Mouse (Mus musculus) CD4-positive, CD25-positive, alpha-beta regulatory T cell, adult 2 months (primary cell): ENCODE results near the gene Nsun2.
"Not testable (repeated sequence)": the region's sequence is repeated elsewhere in the genome, so short reads cannot be mapped to it uniquely, and the experiment has no call there.

Source experiments
- DNase-seq: peaks from one replicate; pipeline ENCODE4 v3.0.0-alpha.2; 2012; ENCODE audit warnings: low read depth, low spot score

Nsun2 gene

GRCm38 (mm10) chr13:69592226-69592625 is 58.7 kb downstream of the Nsun2 start:
- DNase-seq, result no peak

DNA sequence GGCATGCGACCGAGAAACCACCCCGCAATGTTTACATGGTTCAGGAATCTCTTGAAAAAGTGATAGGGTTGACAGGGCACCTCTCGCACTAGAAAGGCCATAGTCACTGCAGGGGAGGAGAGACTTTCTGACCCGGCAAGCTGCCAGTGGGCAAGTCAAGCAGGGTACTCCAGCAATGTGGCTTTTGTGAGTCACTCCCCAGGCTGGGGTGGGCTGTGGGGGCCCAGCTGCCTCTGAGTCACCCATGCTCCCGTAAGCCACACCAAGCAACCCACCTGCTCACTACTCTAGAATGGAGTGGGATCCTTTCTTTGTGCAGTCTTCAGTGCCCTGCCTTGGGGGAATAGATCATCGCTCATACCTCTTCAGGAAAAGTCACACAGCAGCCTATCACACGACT is 59.9 kb downstream of the Nsun2 start:
- DNase-seq, result no peak

GRCm38 (mm10) chr13:69594577-69595256 is 61.2 kb downstream of the Nsun2 start:
- DNase-seq, result no peak

- no peak for DNase-seq
Observed at GRCm38 (mm10) chr13:69595911-69596310, 62.4 kb downstream of the Nsun2 start.

GRCm38 (mm10) chr13:69596515-69596914 is 63.0 kb downstream of the Nsun2 start:
- DNase-seq, result no peak

GRCm38 (mm10) chr13:69598867-69599266 is 65.3 kb downstream of the Nsun2 start:
- DNase-seq, result no peak

DNA sequence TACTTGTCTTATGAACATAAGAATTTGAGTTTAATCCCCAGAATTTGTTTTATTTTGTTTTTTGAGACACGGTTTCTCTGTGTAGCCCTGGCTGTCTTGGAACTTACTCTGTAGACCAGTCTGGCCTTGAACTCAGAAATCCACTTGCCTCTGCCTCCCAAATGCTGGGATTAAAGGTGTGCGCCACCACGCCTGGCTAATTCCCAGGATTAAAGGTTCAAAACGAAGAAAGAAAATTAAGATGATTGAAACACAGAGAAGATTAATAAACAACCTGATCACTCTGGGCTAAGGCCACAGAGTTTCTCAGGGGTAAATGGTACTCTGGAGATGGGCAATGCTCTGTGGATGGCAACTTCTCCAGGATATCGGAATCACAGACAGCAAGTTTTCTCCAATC is 67.3 kb downstream of the Nsun2 start:
- not testable (repeated sequence) for DNase-seq

- DNase-seq, result no peak
Observed at GRCm38 (mm10) chr13:69601321-69601720, 67.8 kb downstream of the Nsun2 start.

DNA sequence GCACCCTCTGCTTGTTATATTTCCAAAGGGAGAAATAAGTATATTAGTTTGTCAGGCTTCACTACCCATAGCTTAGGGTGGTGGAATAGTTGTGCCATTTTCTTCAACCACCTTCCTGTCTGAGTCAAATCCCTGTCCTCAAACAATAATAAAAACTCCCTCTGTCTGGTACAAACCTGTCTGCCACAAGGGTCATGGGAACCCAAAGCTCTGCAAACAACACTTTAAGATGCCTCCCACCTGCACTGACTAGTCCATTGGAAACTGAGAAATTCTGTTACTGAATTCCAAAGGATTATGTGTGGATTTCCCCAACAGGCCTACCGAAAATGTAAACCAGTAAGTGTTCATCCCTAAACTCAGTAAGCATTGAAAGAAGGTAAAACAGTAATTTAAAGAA is 71.1 kb downstream of the Nsun2 start:
- DNase-seq, result no peak

DNA sequence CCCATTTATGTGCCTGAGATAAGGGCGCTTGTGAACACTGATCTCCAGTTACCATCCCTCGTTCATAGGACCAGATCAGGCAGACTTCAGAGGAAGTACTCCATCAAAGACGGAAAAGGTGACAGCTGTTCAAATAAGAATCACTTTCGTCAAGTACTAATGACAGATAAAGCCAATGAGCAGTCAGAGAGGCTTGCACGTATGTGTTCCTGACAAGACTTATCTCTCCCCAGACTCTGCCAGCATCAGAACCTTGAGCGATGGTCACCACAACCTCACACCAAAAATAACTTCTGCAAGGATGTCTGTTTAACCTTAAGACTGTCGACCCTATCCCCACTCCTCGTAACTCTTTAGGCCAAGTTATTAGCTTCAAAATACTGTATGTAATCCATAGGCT is 75.2 kb downstream of the Nsun2 start:
- DNase-seq, result no peak

DNA sequence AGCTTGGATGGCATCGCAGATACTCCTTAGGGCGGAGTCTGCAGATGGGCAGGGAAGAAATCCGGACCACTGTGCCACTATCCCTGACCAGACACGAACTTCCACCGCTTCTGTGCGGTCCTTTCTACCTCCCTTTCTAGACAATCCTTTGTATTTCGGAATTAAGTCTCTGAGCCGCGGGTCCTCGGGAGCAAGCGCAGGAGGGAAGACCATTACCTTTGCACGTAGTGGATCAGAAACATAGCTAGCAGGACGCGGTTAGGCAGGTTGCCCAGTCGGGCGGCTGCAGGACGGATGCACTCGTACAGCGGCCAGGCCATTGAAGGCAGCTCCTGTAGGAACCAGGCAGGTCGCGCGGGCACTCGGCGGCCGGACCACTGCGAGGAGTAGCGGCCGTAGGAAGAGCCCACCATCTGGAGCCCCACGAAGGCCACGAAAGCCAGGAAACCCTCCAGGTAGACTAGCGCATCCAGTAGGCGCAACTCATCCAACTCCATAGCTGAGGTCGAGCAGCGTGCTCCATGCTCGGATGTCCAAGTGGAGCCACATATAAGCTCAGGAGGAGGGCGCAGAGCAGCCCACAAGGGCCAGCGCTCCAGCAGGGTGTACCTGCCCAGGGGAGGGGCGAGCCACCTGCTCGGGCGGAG is 77.3 kb downstream of the Nsun2 start:
- DNase-seq, result no peak

GRCm38 (mm10) chr13:69611398-69612174 is 78.0 kb downstream of the Nsun2 start, which contains the start of gene Srd5a1:
TSS of gene Srd5a1 (minus strand) at chr13:69611442.
- DNase-seq, result peak; percentile 100

GRCm38 (mm10) chr13:69612175-69612544 is 78.6 kb downstream of the Nsun2 start:
- no peak for DNase-seq

DNA sequence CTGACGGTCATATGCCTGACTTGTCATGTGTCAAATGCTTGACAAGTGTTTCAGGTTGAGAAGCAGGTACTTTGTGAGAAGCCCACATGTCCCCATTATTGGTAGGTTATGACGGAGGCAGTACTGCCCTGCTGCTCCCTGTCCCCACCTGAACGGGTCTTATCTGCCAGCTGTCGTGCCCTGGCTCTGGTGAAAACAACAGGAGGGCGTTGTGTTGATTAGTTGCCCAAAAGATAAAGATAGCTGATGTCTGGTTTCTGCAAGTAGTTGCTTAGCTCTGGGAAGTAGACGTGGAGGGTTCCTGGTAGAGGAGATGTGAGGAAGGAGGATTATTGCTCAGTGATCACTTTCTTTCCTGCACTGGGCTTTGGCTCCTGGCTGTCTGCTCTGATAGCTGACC is 83.2 kb downstream of the Nsun2 start:
- no peak for DNase-seq

DNA sequence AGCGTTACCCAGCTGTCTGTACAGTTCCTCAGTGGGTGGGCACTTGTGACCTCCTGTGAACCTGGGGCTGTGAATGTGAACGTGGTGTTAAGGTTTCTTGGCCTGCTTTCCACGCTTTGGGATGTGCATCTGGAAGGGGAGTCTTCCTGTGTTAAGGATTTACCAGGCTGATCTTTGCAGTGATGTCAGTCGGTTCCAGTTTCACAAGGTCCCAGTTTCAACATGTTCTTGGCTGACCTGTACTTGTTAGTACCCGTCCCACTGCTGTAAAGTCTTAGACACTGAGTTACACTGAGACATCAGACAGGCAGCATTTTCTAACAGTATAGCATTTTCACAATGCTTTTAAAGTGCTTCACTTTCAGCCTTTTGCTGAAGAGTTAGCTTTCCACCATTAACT is 90.3 kb downstream of the Nsun2 start:
- no peak for DNase-seq

DNA sequence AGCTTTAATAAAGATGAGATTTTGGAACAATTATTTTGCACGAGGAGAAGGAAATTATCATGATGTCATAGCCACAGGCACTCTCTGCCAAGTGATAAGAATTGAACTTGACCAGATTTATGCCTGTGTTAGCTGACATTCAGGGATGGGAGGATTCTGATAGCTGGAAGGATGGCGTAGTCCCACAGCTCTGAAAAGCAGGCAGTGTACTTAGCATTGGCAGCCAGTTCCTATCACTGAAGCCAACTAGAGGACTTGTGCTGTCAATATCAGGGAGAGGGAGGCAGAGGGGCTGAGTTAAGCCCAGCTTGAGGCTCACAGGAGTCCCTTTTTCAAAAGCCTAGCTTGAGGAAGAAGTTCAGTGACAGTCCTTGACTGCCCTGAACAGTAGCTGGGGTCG is 91.0 kb downstream of the Nsun2 start:
- DNase-seq, result no peak

- no peak for DNase-seq
Observed at GRCm38 (mm10) chr13:69627941-69628340, 94.4 kb downstream of the Nsun2 start.

GRCm38 (mm10) chr13:69630576-69630975 is 97.0 kb downstream of the Nsun2 start:
- DNase-seq, result no peak

GRCm38 (mm10) chr13:69631111-69631510 is 97.6 kb downstream of the Nsun2 start:
- DNase-seq, result no peak

DNA sequence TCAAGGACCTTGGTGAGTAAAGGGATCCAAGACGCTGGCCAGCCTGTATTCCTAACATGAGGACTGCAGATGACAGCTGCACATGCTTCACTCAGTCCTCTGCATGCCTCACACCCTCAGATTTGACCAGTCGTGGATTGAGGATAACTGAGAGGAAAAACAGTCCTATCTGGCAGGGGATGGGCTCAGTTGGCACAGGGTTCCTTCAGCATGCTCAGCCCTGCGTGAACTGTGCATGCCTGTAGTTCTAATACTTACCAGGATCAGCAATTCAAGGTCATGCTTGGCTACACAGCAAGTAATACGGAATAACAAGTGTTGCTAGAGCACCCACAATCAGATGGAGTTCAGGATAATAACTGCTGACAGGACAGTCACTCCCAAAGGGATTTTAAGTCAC is 98.1 kb downstream of the Nsun2 start:
- DNase-seq, result no peak

GRCm38 (mm10) chr13:69633551-69633950 is 100.0 kb downstream of the Nsun2 start:
- no peak for DNase-seq

- no peak for DNase-seq
Observed at GRCm38 (mm10) chr13:69633988-69634387, 100.4 kb downstream of the Nsun2 start.

DNA sequence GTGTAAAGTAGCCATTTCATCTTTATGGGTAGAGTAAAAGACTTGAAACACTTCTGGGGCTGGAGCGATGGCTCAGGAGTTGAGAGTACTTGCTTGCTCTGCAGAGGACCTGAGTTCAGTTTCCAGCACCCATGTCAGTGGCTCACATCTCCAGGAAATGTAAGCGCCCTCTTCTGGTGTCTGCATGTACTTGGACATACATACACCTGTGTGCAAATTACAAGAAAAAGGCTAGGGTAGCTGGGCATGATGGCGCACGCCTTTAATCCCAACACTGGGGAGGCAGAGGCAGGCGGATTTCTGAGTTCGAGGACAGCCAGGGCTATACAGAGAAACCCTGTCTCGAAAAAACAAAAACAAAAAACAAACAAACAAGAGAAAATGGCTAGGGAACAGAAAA is 102.3 kb downstream of the Nsun2 start:
- DNase-seq, result not testable (repeated sequence)
